Comparison of ENCODE assay signal across 17 mouse cellular contexts in genomic region chr7:120862196-120862595, GRCm38 (mm10). TPM values are rescaled to one million over a fixed set of nuclear protein-coding genes. Genes with fewer than 3 reads are reported as not detected.
A peak's percentile ranks its signal among the peaks of the same experiment; 100 is the strongest.
DNase-seq lines count a peak whose midpoint lies in the region; ATAC-seq and TF ChIP-seq lines count a peak whose summit lies in the region.
"Had no signal": no experiment of that assay in that cellular context is flagged by ENCODE, and none has a peak within 500 bp of the region (broad histone marks: within the 10 kb centered on the region; RNA-seq: fewer than 3 reads in every experiment).

No protein-coding gene starts in this region.

- H3K4me3 ChIP-seq in heart, embryonic 10.5 days = no peak overlapping the region
- H3K4me3 ChIP-seq in neural tube, embryonic 15.5 days (replicated peaks) = no peak overlapping the region
- H3K4me3 ChIP-seq in limb, embryonic 15.5 days = no peak overlapping the region
- H3K4me3 ChIP-seq in layer of hippocampus, adult 2 months = no peak overlapping the region
- H3K4me3 ChIP-seq in kidney, embryonic 15.5 days (replicated peaks) = no peak overlapping the region

- H3K4me2 ChIP-seq in neural tube, embryonic 15.5 days = no peak overlapping the region
- H3K4me2 ChIP-seq in limb, embryonic 15.5 days = no peak overlapping the region
- H3K4me2 ChIP-seq in kidney, embryonic 15.5 days = no peak overlapping the region
- H3K4me2 ChIP-seq: lung, embryonic 14.5 days had no signal

- TF ChIP-seq CTCF in layer of hippocampus, adult 2 months (conservative IDR thresholded peaks at IDR 0.05) = no peak

- WGBS in heart, embryonic 10.5 days = 30% methylated on average over 3 of the region's 3 CpGs
- 37% methylated on average over 3 of the region's 3 CpGs for WGBS in neural tube, embryonic 15.5 days
- 25% methylated on average over 3 of the region's 3 CpGs for WGBS in limb, embryonic 15.5 days
- WGBS in kidney, embryonic 15.5 days = 22% methylated on average over 3 of the region's 3 CpGs

- no peak for DNase-seq in heart, embryonic 10.5 days (ENCODE audit: low spot score)
- no peak for DNase-seq in heart, postnatal 4 days
- DNase-seq in neural tube, embryonic 10.5 days (ENCODE audit: extremely low spot score, low spot score) = peak; percentile 26
- DNase-seq in layer of hippocampus, adult 2 months (ENCODE audit: low spot score in 2 of 2) = no peak
- DNase-seq in ovary, postnatal 36 days (ENCODE audit: low spot score) = no peak
- DNase-seq: adrenal gland, postnatal 36 days; cerebellum, adult 8-10 months; gastrocnemius, postnatal 10 days; lung, embryonic 14.5 days; midbrain, embryonic 14.5 days had no signal

- H3K4me1 ChIP-seq in heart, embryonic 10.5 days = peaks cover 72% of the 10 kb centered on the region
- H3K4me1 ChIP-seq in neural tube, embryonic 15.5 days = peaks cover 34% of the 10 kb centered on the region
- H3K4me1 ChIP-seq in limb, embryonic 15.5 days = peaks cover 61% of the 10 kb centered on the region
- H3K4me1 ChIP-seq in kidney, embryonic 15.5 days = peaks cover 61% of the 10 kb centered on the region

- no peak for ATAC-seq in neural tube, embryonic 15.5 days (ENCODE audit: low FRiP score)
- no peak for ATAC-seq in limb, embryonic 15.5 days (ENCODE audit: insufficient number of reproducible peaks, low FRiP score, low TSS enrichment, low read depth)
- ATAC-seq in kidney, embryonic 15.5 days (replicated peaks; ENCODE audit: low FRiP score) = no peak
- ATAC-seq: hindbrain, postnatal 0 days had no signal

- no peak overlapping the region for H3K9ac ChIP-seq in neural tube, embryonic 15.5 days (replicated peaks)
- H3K9ac ChIP-seq in limb, embryonic 15.5 days = no peak overlapping the region
- no peak overlapping the region for H3K9ac ChIP-seq in kidney, embryonic 15.5 days
- H3K9ac ChIP-seq: lung, embryonic 14.5 days had no signal

- 0 out of 2 replicates have a peak, but pooled peaks cover 3% of the 10 kb centered on the region for H3K36me3 ChIP-seq in heart, embryonic 10.5 days
- peaks cover 14% of the 10 kb centered on the region for H3K36me3 ChIP-seq in neural tube, embryonic 15.5 days
- peaks cover 17% of the 10 kb centered on the region for H3K36me3 ChIP-seq in limb, embryonic 15.5 days
- H3K36me3 ChIP-seq in kidney, embryonic 15.5 days = peaks cover 10% of the 10 kb centered on the region

- H3K27ac ChIP-seq in heart, embryonic 10.5 days = peak overlapping the region; percentile 78
- no peak overlapping the region for H3K27ac ChIP-seq in neural tube, embryonic 15.5 days (replicated peaks)
- peak overlapping the region; percentile 55; the same call in 1 of the 2 replicates for H3K27ac ChIP-seq in limb, embryonic 15.5 days
- H3K27ac ChIP-seq in layer of hippocampus, adult 2 months = no peak overlapping the region
- no peak overlapping the region for H3K27ac ChIP-seq in kidney, embryonic 15.5 days
- H3K27ac ChIP-seq: hindbrain, postnatal 0 days had no signal

- H3K9me3 ChIP-seq in heart, embryonic 10.5 days = no peaks in the 10 kb centered on the region
- H3K9me3 ChIP-seq in neural tube, embryonic 15.5 days (replicated peaks) = no peaks in the 10 kb centered on the region
- no peaks in the 10 kb centered on the region for H3K9me3 ChIP-seq in limb, embryonic 15.5 days
- H3K9me3 ChIP-seq in kidney, embryonic 15.5 days (replicated peaks) = no peaks in the 10 kb centered on the region

- H3K27me3 ChIP-seq in heart, embryonic 10.5 days (ENCODE audit: insufficient read depth, poor library complexity, severe bottlenecking) = no peaks in the 10 kb centered on the region
- no peaks in the 10 kb centered on the region for H3K27me3 ChIP-seq in neural tube, embryonic 15.5 days (replicated peaks)
- no peaks in the 10 kb centered on the region for H3K27me3 ChIP-seq in limb, embryonic 15.5 days
- H3K27me3 ChIP-seq in kidney, embryonic 15.5 days = no peaks in the 10 kb centered on the region

RNA-seq across cellular contexts. Expression of gene Eef2k, which starts 19.6 kb away (rescaled TPM):
- polyA plus RNA-seq in heart, embryonic 10.5 days (2016; fragmentation: Nextera tagmentation; extraction: Ambion mirVana) = 16.3 and 17.3 TPM in 2 replicates
- total RNA-seq in heart, postnatal 4 days (2021) = 10 to 100 TPM; 36.9 to 38.0 TPM
- 33.5 and 40.6 TPM in 2 replicates for polyA plus RNA-seq in neural tube, embryonic 15.5 days (2015; fragmentation: Nextera tagmentation; extraction: Ambion mirVana)
- polyA plus RNA-seq in limb, embryonic 15.5 days (2015; fragmentation: Nextera tagmentation; extraction: Ambion mirVana) = 83.7 and 87.9 TPM in 2 replicates
- 10 to 100 TPM; 32.5 to 32.8 TPM for total RNA-seq in layer of hippocampus, adult 2 months (2021)
- 23.8 and 27.6 TPM in 2 replicates for polyA plus RNA-seq in kidney, embryonic 15.5 days (2015; fragmentation: Nextera tagmentation; extraction: Ambion mirVana)

RNA-seq across cellular contexts. Expression of gene Gm5737, which starts 50.0 kb away (rescaled TPM):
- polyA plus RNA-seq in heart, embryonic 10.5 days (2016; fragmentation: Nextera tagmentation; extraction: Ambion mirVana) = not detected in 2 replicates
- not detected for total RNA-seq in heart, postnatal 4 days (2021)
- polyA plus RNA-seq in neural tube, embryonic 15.5 days (2015; fragmentation: Nextera tagmentation; extraction: Ambion mirVana) = 0.14 TPM in 1 of 2 replicates, not detected in the other
- not detected in 2 replicates for polyA plus RNA-seq in limb, embryonic 15.5 days (2015; fragmentation: Nextera tagmentation; extraction: Ambion mirVana)
- under 1 TPM in 1 of 2 experiments, not detected in 1; 0.37 TPM for total RNA-seq in layer of hippocampus, adult 2 months (2021)
- polyA plus RNA-seq in kidney, embryonic 15.5 days (2015; fragmentation: Nextera tagmentation; extraction: Ambion mirVana) = not detected in 2 replicates
- total RNA-seq: adrenal gland, postnatal 36 days; neutrophil, adult 5-6 weeks had no signal
- polyA plus RNA-seq: large intestine, adult 2 months; lung, embryonic 14.5 days; small intestine, adult 2 months had no signal

RNA-seq across cellular contexts. Expression of gene Polr3e, which starts 55.3 kb away (rescaled TPM):
- polyA plus RNA-seq in heart, embryonic 10.5 days (2016; fragmentation: Nextera tagmentation; extraction: Ambion mirVana) = 32.3 and 36.9 TPM in 2 replicates
- total RNA-seq in heart, postnatal 4 days (2021) = 10 to 100 TPM; 18.0 to 18.7 TPM
- 23.4 and 26.4 TPM in 2 replicates for polyA plus RNA-seq in neural tube, embryonic 15.5 days (2015; fragmentation: Nextera tagmentation; extraction: Ambion mirVana)
- polyA plus RNA-seq in limb, embryonic 15.5 days (2015; fragmentation: Nextera tagmentation; extraction: Ambion mirVana) = 38.4 and 38.6 TPM in 2 replicates
- 10 to 100 TPM; 26.3 to 27.0 TPM for total RNA-seq in layer of hippocampus, adult 2 months (2021)
- 42.7 and 44.0 TPM in 2 replicates for polyA plus RNA-seq in kidney, embryonic 15.5 days (2015; fragmentation: Nextera tagmentation; extraction: Ambion mirVana)

Comparison
In these comparisons a context has a peak if more than half of its experiments do, and no peak if none do; other contexts are left out.
1. H3K27ac ChIP-seq: peak in heart, embryonic 10.5 days (single experiment) and limb, embryonic 15.5 days (single experiment); none in neural tube, embryonic 15.5 days (single experiment), layer of hippocampus, adult 2 months (single experiment) and kidney, embryonic 15.5 days (single experiment).